Mouse (Mus musculus): ENCODE measurements at regions not wholly inside any gene's neighbourhood (a gene's known extent, or its start where the extent isn't known, plus 50 kb on each side); places are given as distances from the start of the nearest gene placed in this dataset.

DNA sequence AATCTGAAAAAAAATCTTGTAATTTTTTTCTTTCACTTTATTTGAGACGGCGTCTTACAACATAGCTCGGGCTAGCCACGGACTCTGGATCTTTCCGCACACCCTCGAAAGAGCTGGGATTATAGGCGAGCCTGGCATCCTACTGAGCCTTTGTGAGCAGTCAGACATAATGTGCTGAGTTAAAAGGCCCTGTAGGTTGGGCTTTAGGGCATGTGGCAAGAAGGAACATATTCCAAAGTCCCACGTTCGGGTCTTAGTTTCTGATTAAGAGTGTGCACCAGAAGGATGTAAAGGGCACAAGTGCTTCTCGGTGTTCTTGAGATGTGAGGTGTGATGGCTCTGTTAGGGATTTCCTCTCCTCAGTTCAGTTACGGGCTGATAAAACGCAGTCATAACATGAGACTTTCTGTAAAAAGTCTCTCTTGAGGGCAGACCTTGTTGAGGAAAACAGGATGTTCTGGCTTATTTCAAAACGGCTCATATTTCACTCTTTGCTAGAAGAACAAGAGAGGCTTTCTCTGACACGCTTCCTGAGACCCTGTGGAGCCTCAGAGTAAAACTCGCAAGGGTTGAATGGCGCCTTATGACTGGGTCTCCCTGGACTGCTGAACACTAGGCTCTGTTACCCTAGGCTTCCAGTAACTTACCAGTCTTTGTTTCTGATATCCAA is 654.6 kb downstream of the Stpg2 start:
- no peaks in the 10 kb centered on the region for H3K27me3 ChIP-seq (replicated peaks)
- no peak for DNase-seq (ENCODE audit: extremely low read depth)
- in situ Hi-C loops (cut with MboI; ENCODE audit: low pct_ligation_motif_present, low pct_unique_long_range_greater_than_20kb, low sequenced_read_pairs) (no loop called here), dilution Hi-C loops (cut with MboI; ENCODE audit: extremely low pct_ligation_motif_present, extremely low pct_unique_long_range_greater_than_20kb, low sequenced_read_pairs) (no loop called here)
- H3K79me2 ChIP-seq (replicated peaks; ENCODE audit: control insufficient read depth, extremely low read depth, insufficient read depth, poor library complexity, severe bottlenecking) = no peaks in the 10 kb centered on the region
- H3K4me2 ChIP-seq (ENCODE audit: insufficient read depth, low read depth, poor library complexity, severe bottlenecking) = 0 out of 2 replicates have a peak overlapping the region, but pooled peaks have one; percentile 10
- H3K4me1 ChIP-seq (ENCODE audit: control insufficient read depth in 1 of 2, insufficient read depth in 2 of 2) = peaks cover 0 to 10% of the 10 kb centered on the region in 2 experiments; a peak in 1 of 4 replicates
- H3K4me3 ChIP-seq (replicated peaks in 1 of 3; ENCODE audit: low read depth in 2 of 3, low read length in 2 of 3, poor library complexity in 1 of 3) = no peak overlapping the region
- no peak overlapping the region for H3K27ac ChIP-seq (ENCODE audit: insufficient read depth, low read depth)
- H3K36me3 ChIP-seq (replicated peaks in 1 of 2; ENCODE audit: control insufficient read depth in 1 of 2, insufficient read depth in 1 of 2, low read length in 1 of 2) = no peaks in the 10 kb centered on the region
- H3K9me3 ChIP-seq (replicated peaks; ENCODE audit: low read length) = no peaks in the 10 kb centered on the region
- TF ChIP-seq ELF1 (IDR thresholded peaks at IDR 0.05; ENCODE audit: low read depth, low read length) = no peak
- no peak for TF ChIP-seq NRF1 (IDR thresholded peaks at IDR 0.05; ENCODE audit: low read depth, low read length)
- no peak for TF ChIP-seq USF2 (conservative IDR thresholded peaks at IDR 0.05; ENCODE audit: low read depth, low read length)
- TF ChIP-seq KAT2A (IDR thresholded peaks at IDR 0.05; ENCODE audit: insufficient replicate concordance, low read length) = no peak
- TF ChIP-seq SIN3A (IDR thresholded peaks at IDR 0.05; ENCODE audit: low read length) = no peak
- no peak for TF ChIP-seq RAD21 (IDR thresholded peaks at IDR 0.05; ENCODE audit: low read depth, low read length)
- no peak for TF ChIP-seq GABPA (IDR thresholded peaks at IDR 0.05; ENCODE audit: insufficient replicate concordance, low read depth, low read length)
- no peak for TF ChIP-seq ETS1 (conservative IDR thresholded peaks at IDR 0.05; ENCODE audit: low read depth, low read length)
- TF ChIP-seq SMC3 (IDR thresholded peaks at IDR 0.05; ENCODE audit: low read depth, low read length) = no peak
- no peak for TF ChIP-seq TBP (conservative IDR thresholded peaks at IDR 0.05; ENCODE audit: low read depth, low read length)
- H3K9ac ChIP-seq (ENCODE audit: insufficient read depth, low read depth) = no peak overlapping the region

DNA sequence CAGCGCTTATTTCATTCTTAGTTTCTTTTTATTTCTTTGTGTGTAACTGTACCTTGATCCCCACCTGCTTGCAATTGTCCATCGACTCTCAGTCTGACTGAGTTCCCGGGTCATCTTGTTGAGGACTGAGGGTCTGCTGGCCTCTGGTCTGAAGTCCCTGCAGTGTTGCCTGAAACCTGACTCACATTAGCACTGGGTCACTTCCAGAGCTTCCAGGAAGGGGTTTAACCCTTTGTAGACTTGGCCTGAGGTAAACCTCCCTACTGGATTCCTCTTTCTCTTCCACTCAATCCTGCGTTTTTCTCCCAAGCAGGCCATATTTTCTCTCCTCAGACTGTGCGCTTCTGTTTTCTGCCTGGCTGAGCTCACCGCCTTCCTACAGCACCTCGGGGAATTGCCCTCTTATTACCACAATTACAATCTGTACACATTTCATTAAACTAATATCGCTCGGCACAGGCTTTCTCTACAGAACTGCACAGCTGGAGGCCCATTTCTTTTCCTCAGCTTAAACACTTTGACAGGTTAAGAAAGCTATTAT is 655.4 kb downstream of the Stpg2 start:
- no peak overlapping the region for H3K27ac ChIP-seq (ENCODE audit: insufficient read depth, low read depth)
- H3K79me2 ChIP-seq (replicated peaks; ENCODE audit: control insufficient read depth, extremely low read depth, insufficient read depth, poor library complexity, severe bottlenecking) = no peaks in the 10 kb centered on the region
- dilution Hi-C loops (cut with MboI; ENCODE audit: extremely low pct_ligation_motif_present, extremely low pct_unique_long_range_greater_than_20kb, low sequenced_read_pairs) (no loop called here), in situ Hi-C loops (cut with MboI; ENCODE audit: low pct_ligation_motif_present, low pct_unique_long_range_greater_than_20kb, low sequenced_read_pairs) (no loop called here)
- H3K9ac ChIP-seq (ENCODE audit: insufficient read depth, low read depth) = no peak overlapping the region
- H3K4me2 ChIP-seq (ENCODE audit: insufficient read depth, low read depth, poor library complexity, severe bottlenecking) = no peak overlapping the region
- no peak overlapping the region for H3K4me3 ChIP-seq (replicated peaks in 1 of 3; ENCODE audit: low read depth in 2 of 3, low read length in 2 of 3, poor library complexity in 1 of 3)
- H3K27me3 ChIP-seq (replicated peaks) = no peaks in the 10 kb centered on the region
- no peaks in the 10 kb centered on the region for H3K9me3 ChIP-seq (replicated peaks; ENCODE audit: low read length)
- no peak for TF ChIP-seq POLR2AphosphoS2 (IDR thresholded peaks at IDR 0.05; ENCODE audit: low read depth, low read length)
- TF ChIP-seq ZKSCAN1 (IDR thresholded peaks at IDR 0.05; ENCODE audit: borderline replicate concordance, low read depth, low read length) = no peak
- TF ChIP-seq E2F4 (IDR thresholded peaks at IDR 0.05; ENCODE audit: insufficient replicate concordance, low read depth, low read length) = no peak
- TF ChIP-seq NRF1 (IDR thresholded peaks at IDR 0.05; ENCODE audit: low read depth, low read length) = no peak
- no peak for TF ChIP-seq NELFE (IDR thresholded peaks at IDR 0.05; ENCODE audit: low read depth, low read length)
- TF ChIP-seq EP300 (IDR thresholded peaks at IDR 0.05; ENCODE audit: low read length) = no peak
- TF ChIP-seq CHD2 (IDR thresholded peaks at IDR 0.05; ENCODE audit: low read length) = no peak
- no peak for TF ChIP-seq ELF1 (IDR thresholded peaks at IDR 0.05; ENCODE audit: low read depth, low read length)
- TF ChIP-seq HCFC1 (IDR thresholded peaks at IDR 0.05; ENCODE audit: low read depth, low read length) = no peak
- TF ChIP-seq MXI1 (IDR thresholded peaks at IDR 0.05; ENCODE audit: low read depth, low read length) = no peak
- TF ChIP-seq SIN3A (IDR thresholded peaks at IDR 0.05; ENCODE audit: low read length) = no peak
- no peak for DNase-seq (ENCODE audit: extremely low read depth)
- H3K36me3 ChIP-seq (replicated peaks in 1 of 2; ENCODE audit: control insufficient read depth in 1 of 2, insufficient read depth in 1 of 2, low read length in 1 of 2) = no peaks in the 10 kb centered on the region
- peaks cover 0 to 10% of the 10 kb centered on the region in 2 experiments; a peak in 1 of 4 replicates for H3K4me1 ChIP-seq (ENCODE audit: control insufficient read depth in 1 of 2, insufficient read depth in 2 of 2)

All from CH12.LX (cell line).